Mouse (Mus musculus) CH12.LX (cell line): ENCODE measurements around the gene Gnb1. TPM values are rescaled to one million over a fixed set of nuclear protein-coding genes. Genes with fewer than 3 reads are reported as not detected.
A peak's percentile ranks its signal among the peaks of the same experiment; 100 is the strongest.

Experiments
- DNase-seq: peaks from one replicate; pipeline ENCODE4 v3.0.0-alpha.2; 2013; ENCODE audit errors: extremely low read depth
- H3K27ac ChIP-seq: 2 replicates; pipeline ENCODE4 v1.5.1; 2012; ENCODE audit warnings: low read depth, mild to moderate bottlenecking, control low read depth, moderate library complexity; ENCODE audit not compliant: insufficient read depth
- H3K27me3 ChIP-seq: replicated peaks from 2 replicates; pipeline ENCODE3; 2012; ENCODE audit warnings: inconsistent platforms
- H3K36me3 ChIP-seq, 2 experiments: replicated peaks in 1 of 2; 2 replicates each; pipeline versions ENCODE3 to v1.6.1; 2012; ENCODE audit warnings: inconsistent platforms in 1 of 2, low read length in 1 of 2, mild to moderate bottlenecking in 1 of 2, mixed read lengths in 1 of 2, moderate library complexity in 1 of 2; ENCODE audit not compliant: control insufficient read depth in 1 of 2, insufficient read depth in 1 of 2
- H3K4me1 ChIP-seq, 2 experiments: 2 replicates each; pipeline ENCODE4 v1.6.1; 2012; ENCODE audit warnings: inconsistent platforms in 1 of 2, moderate library complexity in 1 of 2; ENCODE audit not compliant: insufficient read depth in 2 of 2, control insufficient read depth in 1 of 2
- H3K4me2 ChIP-seq: 2 replicates; pipeline ENCODE4 v1.6.1; 2012; ENCODE audit warnings: low read depth, mild to moderate bottlenecking, control low read depth; ENCODE audit not compliant: poor library complexity, insufficient read depth, severe bottlenecking
- H3K4me3 ChIP-seq, 3 experiments: fragments of 150-350 bp in 1 of 3; sonication (generic) in 1 of 3; replicated peaks in 1 of 3; 2 replicates each; pipeline versions ENCODE3 to v1.5.1; 2011 to 2012; ENCODE audit warnings: low read depth in 2 of 3, low read length in 2 of 3, mild to moderate bottlenecking in 2 of 3, moderate library complexity in 2 of 3, control low read depth in 1 of 3, improper control_type of control experiment in 1 of 3, inconsistent platforms in 1 of 3, mixed read lengths in 1 of 3; ENCODE audit not compliant: poor library complexity in 1 of 3
- H3K79me2 ChIP-seq: replicated peaks from 2 replicates; pipeline ENCODE4 v1.6.1; 2012; ENCODE audit warnings: mild to moderate bottlenecking, moderate library complexity; ENCODE audit not compliant: control insufficient read depth, poor library complexity, insufficient read depth, severe bottlenecking; ENCODE audit errors: extremely low read depth
- H3K9ac ChIP-seq: 2 replicates; pipeline ENCODE4 v1.6.1; 2012; ENCODE audit warnings: low read depth, mild to moderate bottlenecking, control low read depth, moderate library complexity; ENCODE audit not compliant: insufficient read depth
- H3K9me3 ChIP-seq: replicated peaks from 2 replicates; pipeline ENCODE3; 2012; ENCODE audit warnings: low read length, inconsistent platforms, mixed read lengths
- BHLHE40 ChIP-seq: IDR thresholded peaks from 2 replicates; pipeline ENCODE4 v1.6.1; 2011; ENCODE audit warnings: mild to moderate bottlenecking, low read depth, low read length, improper control_type of control experiment
- CHD2 ChIP-seq: IDR thresholded peaks from 2 replicates; pipeline ENCODE4 v1.6.1; 2011; ENCODE audit warnings: low read length, improper control_type of control experiment
- CTCF ChIP-seq, 2 experiments: IDR thresholded peaks in 1 of 2; conservative IDR thresholded peaks in 1 of 2; 2 replicates each; pipeline ENCODE4 v1.5.1; 2011 to 2012; ENCODE audit warnings: low read depth in 2 of 2, low read length in 2 of 2, improper control_type of control experiment in 1 of 2, inconsistent platforms in 1 of 2, mild to moderate bottlenecking in 1 of 2, moderate library complexity in 1 of 2
- ETS1 ChIP-seq: conservative IDR thresholded peaks from 2 replicates; pipeline ENCODE4 v1.6.1; 2012; ENCODE audit warnings: low read depth, mild to moderate bottlenecking, inconsistent platforms, low read length, improper control_type of control experiment, moderate library complexity
- IRF4 ChIP-seq: IDR thresholded peaks from 2 replicates; pipeline ENCODE4 v1.6.1; 2014; ENCODE audit warnings: low read depth, mild to moderate bottlenecking, inconsistent platforms, low read length, improper control_type of control experiment
- JUND ChIP-seq: conservative IDR thresholded peaks from 2 replicates; pipeline ENCODE4 v1.6.1; 2011; ENCODE audit warnings: low read depth, low read length, improper control_type of control experiment
- MAX ChIP-seq: IDR thresholded peaks from 2 replicates; pipeline ENCODE4 v1.6.1; 2011; ENCODE audit warnings: low read length, improper control_type of control experiment
- MAZ ChIP-seq: IDR thresholded peaks from 2 replicates; pipeline ENCODE4 v1.6.1; 2012; ENCODE audit warnings: low read depth, mild to moderate bottlenecking, inconsistent platforms, low read length, improper control_type of control experiment, moderate library complexity
- MYC ChIP-seq: IDR thresholded peaks from 2 replicates; pipeline ENCODE4 v1.6.1; 2011; ENCODE audit warnings: low read depth, mild to moderate bottlenecking, improper control_type of control experiment, low read length
- NELFE ChIP-seq: IDR thresholded peaks from 2 replicates; pipeline ENCODE4 v1.6.1; 2011; ENCODE audit warnings: low read depth, low read length, improper control_type of control experiment
- PAX5 ChIP-seq: IDR thresholded peaks from 2 replicates; pipeline ENCODE4 v1.6.1; 2012; ENCODE audit warnings: low read length, inconsistent platforms, mixed read lengths
- POLR2A ChIP-seq: IDR thresholded peaks from 2 replicates; pipeline ENCODE4 v1.6.1; 2011; ENCODE audit warnings: low read depth, mild to moderate bottlenecking, improper control_type of control experiment, low read length
- POLR2AphosphoS2 ChIP-seq: IDR thresholded peaks from 2 replicates; pipeline ENCODE4 v1.6.1; 2011; ENCODE audit warnings: low read depth, low read length, improper control_type of control experiment
- RCOR1 ChIP-seq: conservative IDR thresholded peaks from 2 replicates; pipeline ENCODE4 v1.6.1; 2012; ENCODE audit warnings: low read depth, mild to moderate bottlenecking, inconsistent platforms, low read length, improper control_type of control experiment
- TCF12 ChIP-seq: IDR thresholded peaks from 2 replicates; pipeline ENCODE4 v1.6.1; 2014; ENCODE audit warnings: low read depth, mild to moderate bottlenecking, inconsistent platforms, low read length, improper control_type of control experiment
- USF2 ChIP-seq: conservative IDR thresholded peaks from 2 replicates; pipeline ENCODE4 v1.6.1; 2011; ENCODE audit warnings: low read depth, low read length, improper control_type of control experiment
- ZNF384 ChIP-seq: IDR thresholded peaks from 2 replicates; pipeline ENCODE4 v1.6.1; 2012; ENCODE audit warnings: low read depth, low read length, improper control_type of control experiment, inconsistent platforms
- dilution Hi-C: fragments of 300-500 bp; cut with MboI; formaldehyde crosslinking; loops from 2 replicates; pipeline ENCODE4 v1.14.3; 2020; ENCODE audit warnings: low sequenced_read_pairs; ENCODE audit not compliant: extremely low pct_unique_long_range_greater_than_20kb, extremely low pct_ligation_motif_present
- in situ Hi-C: fragments of 300-500 bp; cut with MboI; formaldehyde crosslinking; loops from 3 replicates; pipeline ENCODE4 v1.14.3; 2019; ENCODE audit warnings: low sequenced_read_pairs, low pct_ligation_motif_present, low pct_unique_long_range_greater_than_20kb, mixed read lengths
- polyA plus RNA-seq: library from polyadenylated mRNA; unstranded; fragments of >175 nt; gene quantifications from 2 replicates; pipeline ENCODE4 v1.2.1, GENCODE M21; 2012; ENCODE audit warnings: low read depth; ENCODE audit not compliant: insufficient read length
- total RNA-seq, 2 experiments: library from RNA; depleted of rRNA; stranded (reverse); fragments of 300-350 nt in 1 of 2; fragments of >200 nt in 1 of 2; gene quantifications; 2 replicates each; pipeline ENCODE4 v1.2.3; 2012 to 2014

Gnb1 gene
- total and polyA plus RNA-seq, 3 experiments: 88.0 to 407 (median 134) TPM

DNA sequence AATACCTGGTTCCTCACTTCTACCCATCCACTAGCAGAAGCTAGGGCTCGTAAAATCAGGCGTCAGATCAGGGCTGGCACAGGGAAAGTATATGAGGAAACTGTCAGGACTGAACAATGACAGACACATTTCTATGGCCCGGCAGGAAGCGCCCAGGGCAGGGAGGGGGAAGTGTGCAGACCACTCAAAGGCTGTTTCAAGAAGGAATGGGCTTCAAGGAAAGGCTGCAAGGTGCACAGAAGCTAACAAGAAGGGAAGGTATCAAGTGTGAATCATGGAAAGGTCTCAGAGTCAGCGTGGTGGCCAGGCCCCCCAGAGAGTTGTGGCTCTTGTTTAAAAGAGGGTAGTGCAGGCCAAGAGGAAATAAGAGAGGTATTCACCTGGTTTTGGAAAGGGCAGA, 705 bp upstream of the Gnb1 start:
- H3K27ac ChIP-seq: peak overlapping the region; percentile 78
- TF ChIP-seq ETS1: no peak
- TF ChIP-seq MAZ: no peak
- TF ChIP-seq PAX5: no peak
- TF ChIP-seq JUND: no peak
- no peak; the same call in 1 of the 2 replicates for TF ChIP-seq CHD2
- TF ChIP-seq RCOR1: 0 out of 2 replicates have a peak, but pooled peaks have one; percentile 37
- TF ChIP-seq NELFE: peak; percentile 33; the same call in 1 of the 2 replicates
- TF ChIP-seq MAX: peak; percentile 10; the same call in 1 of the 2 replicates
- TF ChIP-seq TCF12: no peak
- in situ Hi-C loops: no loop called here
- peaks cover 32 to 70% of the 10 kb centered on the region in 2 experiments for H3K4me1 ChIP-seq
- H3K4me3 ChIP-seq: peak overlapping the region; percentile 73 to 92 (median 74)
- H3K4me2 ChIP-seq: peak overlapping the region; percentile 53
- H3K9me3 ChIP-seq: no peaks in the 10 kb centered on the region
- H3K27me3 ChIP-seq: no peaks in the 10 kb centered on the region
- peak overlapping the region; percentile 86 for H3K9ac ChIP-seq
- DNase-seq: no peak
- dilution Hi-C loops: no loop called here
- H3K79me2 ChIP-seq: peaks cover 40% of the 10 kb centered on the region
- H3K36me3 ChIP-seq: peaks cover 0 to 8% of the 10 kb centered on the region in 2 experiments

DNA sequence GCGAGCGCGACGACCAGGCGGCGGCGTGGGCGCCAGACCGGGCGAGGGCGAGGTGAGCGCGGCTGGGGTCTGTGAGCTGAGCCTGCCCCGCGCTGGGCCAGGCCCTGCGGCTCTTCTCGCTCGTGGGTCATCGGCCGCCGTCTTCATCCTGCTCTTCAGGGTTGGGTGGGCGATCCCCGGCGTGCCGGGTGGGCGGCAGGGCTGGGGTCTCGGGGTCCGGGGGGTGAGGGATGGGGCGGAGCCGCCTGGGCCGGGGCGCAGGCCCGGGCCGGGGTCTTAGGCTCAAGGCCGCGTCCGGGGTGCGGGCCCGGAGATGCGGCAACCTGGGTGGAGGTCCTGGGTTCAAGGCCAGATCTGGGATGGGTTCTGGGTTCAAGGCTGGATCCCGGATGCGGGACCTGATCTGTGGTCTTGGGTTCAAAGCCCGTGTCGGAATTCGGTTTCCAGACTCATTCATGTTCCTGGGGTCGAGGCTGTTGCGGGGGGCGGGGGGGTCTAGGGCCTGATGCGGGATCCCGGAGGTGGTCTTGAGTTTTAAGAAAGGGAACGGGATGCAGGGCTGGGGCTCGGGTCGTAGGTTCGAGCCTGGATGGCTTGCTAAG, 469 bp downstream of the Gnb1 start:
- H3K9ac ChIP-seq: peak overlapping the region; percentile 100
- no peaks in the 10 kb centered on the region for H3K27me3 ChIP-seq
- no peak for TF ChIP-seq ZNF384
- no peak for TF ChIP-seq CTCF (conservative IDR thresholded peaks at IDR 0.05 in 1 of 2, IDR thresholded peaks at IDR 0.05 in 1 of 2; ENCODE audit: low read depth in 2 of 2, low read length in 2 of 2)
- no peak for TF ChIP-seq BHLHE40
- no peak for TF ChIP-seq POLR2AphosphoS2
- no peak for TF ChIP-seq IRF4
- no peak for TF ChIP-seq USF2
- no peak for TF ChIP-seq MYC
- no peak for TF ChIP-seq POLR2A
- TF ChIP-seq, all 38 proteins: peak for 0
- Histone ChIP-seq H3K4me3 (peak overlapping the region; percentile 90 to 92 (median 91)), H3K36me3 (peaks cover 0 to 15% of the 10 kb centered on the region in 2 experiments), H3K9me3 (no peaks in the 10 kb centered on the region), H3K4me2 (no peak overlapping the region), H3K27ac (peak overlapping the region; percentile 60), H3K79me2 (peaks cover 52% of the 10 kb centered on the region), H3K4me1 (peaks cover 30 to 65% of the 10 kb centered on the region in 2 experiments)
- no peak for DNase-seq
- dilution Hi-C loops (no loop called here), in situ Hi-C loops (no loop called here)
